Mouse (Mus musculus): Measurements from ENCODE around the gene Aldh1a3. TPM values are rescaled to one million over a fixed set of nuclear protein-coding genes. Genes with fewer than 3 reads are reported as not detected.

The Aldh1a3 gene
- total and polyA plus RNA-seq, 2 experiments = 0.17 to 0.65 TPM

DNA sequence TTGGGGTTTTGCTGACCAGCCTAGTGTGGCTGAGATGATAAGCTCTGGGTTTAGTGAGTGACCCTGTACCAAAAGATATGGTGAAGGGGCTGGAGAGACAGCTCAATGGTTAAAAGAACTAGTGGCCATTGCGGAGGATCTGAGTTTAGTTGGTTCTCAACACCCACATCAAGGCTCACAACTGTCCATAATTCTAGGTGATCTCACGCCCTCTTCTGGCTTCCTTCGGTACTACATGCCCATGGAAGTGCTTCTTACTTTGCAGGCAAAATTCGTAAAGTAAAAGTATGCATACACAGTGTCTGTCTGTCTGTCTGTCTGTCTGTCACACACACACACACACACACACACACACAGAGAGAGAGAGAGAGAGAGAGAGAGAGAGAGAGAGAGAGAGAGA is 85.0 kb downstream of the Aldh1a3 start:
- no peak overlapping the region for H3K4me3 ChIP-seq (ENCODE audit: insufficient read depth, low read depth, low read length)
- TF ChIP-seq CTCF (IDR thresholded peaks at IDR 0.05; ENCODE audit: low read depth, low read length) = peak; percentile 36
- no peak for TF ChIP-seq POLR2A (IDR thresholded peaks at IDR 0.05; ENCODE audit: extremely low read depth, insufficient read depth, low read length)
- WGBS = 21% methylated on average over 4 of the region's 4 CpGs
- H3K27ac ChIP-seq (replicated peaks; ENCODE audit: insufficient read depth, low read depth, low read length) = no peak overlapping the region
- no peaks in the 10 kb centered on the region for H3K36me3 ChIP-seq (ENCODE audit: control insufficient read depth, insufficient read depth, low read length)
- peaks cover 5% of the 10 kb centered on the region for H3K4me1 ChIP-seq (ENCODE audit: control insufficient read depth, insufficient read depth, low read length)
- H3K27me3 ChIP-seq (ENCODE audit: control insufficient read depth, insufficient read depth, low read length) = no peaks in the 10 kb centered on the region
- no peaks in the 10 kb centered on the region for H3K79me2 ChIP-seq (ENCODE audit: control insufficient read depth, insufficient read depth, low read length)
- no peak overlapping the region for H3K9ac ChIP-seq (ENCODE audit: low read depth, low read length)
- DNase-seq (ENCODE audit: extremely low read depth, low read depth, low spot score) = peak; percentile 76

Other genes starting within 250 kb of the Aldh1a3 start
- not detected in 2 replicates for gene Gm10974, start 61.6 kb downstream of the Aldh1a3 start, total RNA-seq (2014; rRNA removed)
- gene Gm10974, start 61.6 kb downstream of the Aldh1a3 start, polyA plus RNA-seq (2012; rRNA removed) = not detected in 2 replicates
- gene Lrrk1, start 39.2 kb downstream of the Aldh1a3 start, total RNA-seq (2014; rRNA removed) = 7.4 and 7.8 TPM in 2 replicates
- 10.4 and 15.0 TPM in 2 replicates for gene Lrrk1, start 39.2 kb downstream of the Aldh1a3 start, polyA plus RNA-seq (2012; rRNA removed)

Data from liver, adult 2 months (tissue).